Mouse (Mus musculus) thymus, postnatal 25 days (tissue): ENCODE data around the gene Syap1.
"Not testable (repeated sequence)": the region's sequence is repeated elsewhere in the genome, so short reads cannot be mapped to it uniquely, and the experiment has no call there.

Experiments
- DNase-seq: peaks from one replicate; pipeline ENCODE4 v3.0.0; 2022

Gene Syap1

GRCm38 (mm10) chrX:162887931-162888511 is at the start of gene Syap1:
Gene Syap1, minus strand, starts transcription at chrX:162888447.
- DNase-seq: peak; percentile 83

- DNase-seq: no peak
Observed at GRCm38 (mm10) chrX:162931467-162931866, 43.2 kb upstream of the Syap1 start.

GRCm38 (mm10) chrX:162921487-162922125 is 33.4 kb upstream of the Syap1 start:
- DNase-seq: no peak

- DNase-seq: peak; percentile 56
Observed at GRCm38 (mm10) chrX:162915697-162916096, 27.4 kb upstream of the Syap1 start.

- no peak for DNase-seq
Observed at GRCm38 (mm10) chrX:162913651-162914050, 25.4 kb upstream of the Syap1 start.

- DNase-seq: no peak
Observed at GRCm38 (mm10) chrX:162907554-162907953, 19.3 kb upstream of the Syap1 start.

- peak; percentile 78 for DNase-seq
Observed at GRCm38 (mm10) chrX:162902040-162902734, 13.9 kb upstream of the Syap1 start.

GRCm38 (mm10) chrX:162901371-162902039 is 13.3 kb upstream of the Syap1 start:
- DNase-seq: no peak

GRCm38 (mm10) chrX:162900938-162901337 is 12.7 kb upstream of the Syap1 start, which contains the start of gene Ctps2:
Gene Ctps2, plus strand, starts transcription at chrX:162901238.
- DNase-seq: no peak

- peak; percentile 5 for DNase-seq
Observed at GRCm38 (mm10) chrX:162888575-162889223, 452 bp upstream of the Syap1 start.

- no peak for DNase-seq
Observed at GRCm38 (mm10) chrX:162878236-162878635, 10.0 kb downstream of the Syap1 start.

GRCm38 (mm10) chrX:162873761-162874160 is 14.5 kb downstream of the Syap1 start:
- DNase-seq: no peak

- peak; percentile 24 for DNase-seq
Observed at GRCm38 (mm10) chrX:162871734-162872517, 16.3 kb downstream of the Syap1 start.

- peak; percentile 5 for DNase-seq
Observed at GRCm38 (mm10) chrX:162868294-162868965, 19.8 kb downstream of the Syap1 start.

GRCm38 (mm10) chrX:162848682-162849081 is 39.6 kb downstream of the Syap1 start:
- no peak for DNase-seq

GRCm38 (mm10) chrX:162845531-162845930 is 42.7 kb downstream of the Syap1 start:
- no peak for DNase-seq

GRCm38 (mm10) chrX:162844447-162845100 is 43.7 kb downstream of the Syap1 start:
- no peak for DNase-seq

- no peak for DNase-seq
Observed at GRCm38 (mm10) chrX:162832101-162832500, 56.1 kb downstream of the Syap1 start.

GRCm38 (mm10) chrX:162831542-162831941 is 56.7 kb downstream of the Syap1 start:
- no peak for DNase-seq

GRCm38 (mm10) chrX:162831036-162831435 is 57.2 kb downstream of the Syap1 start:
- DNase-seq: peak; percentile 6

GRCm38 (mm10) chrX:162830313-162830712 is 57.9 kb downstream of the Syap1 start:
- DNase-seq: not testable (repeated sequence)
